Mouse (Mus musculus): ENCODE data around the gene Eml1.

- TF ChIP-seq POLR2A (IDR thresholded peaks at IDR 0.05; ENCODE audit: extremely low read depth, insufficient read depth, low read length) (no peak), CTCF (IDR thresholded peaks at IDR 0.05; ENCODE audit: extremely low read depth, insufficient read depth, low read length) (no peak)
These were observed 1.5 kb downstream of the Eml1 start for GRCm38 (mm10) chr12:108372241-108372640.

All from cortical plate, adult 2 months (tissue).